Mouse (Mus musculus) spleen, adult 2 months (tissue): ENCODE measurements at regions not wholly inside any gene's neighbourhood (a gene's known extent, or its start where the extent isn't known, plus 50 kb on each side); places are given as distances from the start of the nearest gene placed in this dataset.

Experiments
- DNase-seq, 2 experiments: peaks; one replicate each; pipeline versions ENCODE4 v3.0.0 to v3.0.0-alpha.2; 2012 to 2021; ENCODE audit warnings: low spot score in 2 of 2, low read depth in 1 of 2
- H3K27ac ChIP-seq: fragments of 200-500 bp; 2 replicates; pipeline ENCODE4 v1.5.1; 2012; ENCODE audit warnings: low read length, inconsistent platforms; ENCODE audit not compliant: insufficient read depth
- H3K27me3 ChIP-seq: fragments of 200-500 bp; 2 replicates; pipeline ENCODE4 v1.6.1; 2012; ENCODE audit warnings: mild to moderate bottlenecking, moderate library complexity, low read length, inconsistent platforms; ENCODE audit not compliant: control insufficient read depth, insufficient read depth
- H3K36me3 ChIP-seq: fragments of 200-500 bp; 2 replicates; pipeline ENCODE4 v1.6.1; 2012; ENCODE audit warnings: mild to moderate bottlenecking, low read length, inconsistent platforms; ENCODE audit not compliant: control insufficient read depth, insufficient read depth
- H3K4me1 ChIP-seq: fragments of 200-500 bp; 2 replicates; pipeline ENCODE4 v1.6.1; 2011; ENCODE audit warnings: inconsistent platforms; ENCODE audit not compliant: control insufficient read depth, insufficient read depth, insufficient read length
- H3K4me3 ChIP-seq: fragments of 200-500 bp; 2 replicates; pipeline ENCODE4 v1.5.1; 2011; ENCODE audit warnings: mild to moderate bottlenecking, inconsistent platforms; ENCODE audit not compliant: insufficient read depth, insufficient read length; ENCODE audit errors: extremely low read depth
- CTCF ChIP-seq: fragments of 200-500 bp; IDR thresholded peaks from 2 replicates; pipeline ENCODE4 v1.5.1; 2011; ENCODE audit warnings: mild to moderate bottlenecking, inconsistent platforms; ENCODE audit not compliant: insufficient read depth, insufficient read length, insufficient replicate concordance; ENCODE audit errors: extremely low read depth
- POLR2A ChIP-seq: fragments of 200-500 bp; IDR thresholded peaks from 2 replicates; pipeline ENCODE4 v1.6.1; 2011; ENCODE audit warnings: low read depth, low read length, inconsistent platforms
- WGBS: fragments of 180-500 bp; shearing (Covaris S2); methylation state at CpG from one replicate; pipeline ENCODE4 v1.1.7; 2018; 5-methylcytosine and 5-hydroxymethylcytosine counted together

DNA sequence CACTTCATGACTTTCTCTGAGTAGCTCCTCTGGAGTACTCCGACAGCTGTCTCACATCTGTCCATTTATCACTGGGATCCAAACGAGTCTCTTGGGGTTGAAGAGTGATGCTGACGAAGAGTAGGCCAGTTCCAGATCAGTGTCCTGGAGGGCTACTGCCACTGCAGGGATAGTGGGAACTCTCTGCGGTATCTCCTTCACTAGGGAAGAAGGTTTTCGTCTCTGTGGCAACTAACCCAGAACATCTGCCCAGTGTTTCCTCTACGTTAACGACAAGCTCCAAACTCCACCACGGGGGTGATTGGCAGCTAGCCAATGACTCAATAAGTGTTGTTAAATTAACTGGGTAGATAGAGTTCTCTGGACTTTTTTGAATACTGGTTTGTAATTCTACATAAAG, 256.4 kb upstream of the Rgma start:
- Histone ChIP-seq H3K36me3 (no peaks in the 10 kb centered on the region), H3K27me3 (no peaks in the 10 kb centered on the region), H3K4me1 (no peaks in the 10 kb centered on the region), H3K4me3 (no peak overlapping the region), H3K27ac (no peak overlapping the region)
- 58% methylated on average over 8 of the region's 8 CpGs for WGBS
- TF ChIP-seq CTCF = no peak
- no peak for TF ChIP-seq POLR2A
- DNase-seq = no peak

DNA sequence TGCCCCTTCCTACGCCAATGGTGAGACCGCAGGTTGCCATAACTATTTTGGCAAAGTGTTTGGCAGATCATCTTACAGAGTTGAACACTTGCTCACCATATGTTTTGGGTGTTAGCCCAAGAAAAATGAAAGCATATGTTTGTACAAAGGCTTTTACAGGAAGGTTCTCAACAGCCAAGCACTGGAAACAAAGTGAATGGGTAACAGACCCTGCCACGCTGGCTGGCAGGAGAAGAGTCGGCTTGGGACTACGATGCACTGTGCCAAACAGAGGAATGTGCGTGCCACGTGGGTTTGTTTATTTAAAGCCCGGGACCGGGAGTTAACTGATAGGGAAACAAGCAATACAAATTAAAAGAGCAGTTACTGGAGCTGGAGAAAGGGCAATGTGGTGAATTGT, 255.0 kb upstream of the Rgma start:
- no peaks in the 10 kb centered on the region for H3K27me3 ChIP-seq
- no peak overlapping the region for H3K27ac ChIP-seq
- TF ChIP-seq POLR2A (no peak), CTCF (no peak)
- no peak for DNase-seq
- H3K36me3 ChIP-seq = no peaks in the 10 kb centered on the region
- WGBS = 80% methylated on average over 9 of the region's 9 CpGs
- H3K4me3 ChIP-seq = no peak overlapping the region
- no peaks in the 10 kb centered on the region for H3K4me1 ChIP-seq

DNA sequence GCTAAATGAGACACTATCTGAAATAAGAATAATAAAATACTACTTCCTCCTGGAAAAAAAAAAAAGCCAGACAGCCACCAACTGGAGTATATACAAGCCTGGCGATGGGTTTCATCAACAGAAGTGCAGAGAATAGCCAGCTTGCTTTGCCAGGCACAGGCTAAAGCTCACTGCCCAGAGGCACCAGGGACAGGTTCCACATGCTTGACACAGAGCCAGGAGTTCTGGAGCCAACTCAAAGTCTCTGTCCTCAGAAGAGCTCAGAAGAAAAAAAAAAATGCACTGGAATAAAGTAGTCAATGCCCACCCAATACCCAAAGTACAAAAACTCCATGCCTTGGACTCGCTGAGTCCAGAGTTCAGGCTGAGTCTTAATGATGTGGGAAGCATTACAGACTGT, 250.3 kb upstream of the Rgma start:
- no peak for TF ChIP-seq CTCF
- no peak for TF ChIP-seq POLR2A
- Histone ChIP-seq H3K27ac (no peak overlapping the region), H3K4me1 (no peaks in the 10 kb centered on the region), H3K27me3 (no peaks in the 10 kb centered on the region), H3K36me3 (no peaks in the 10 kb centered on the region), H3K4me3 (no peak overlapping the region)
- WGBS = 89% methylated on average over 2 of the region's 2 CpGs
- DNase-seq = no peak

DNA sequence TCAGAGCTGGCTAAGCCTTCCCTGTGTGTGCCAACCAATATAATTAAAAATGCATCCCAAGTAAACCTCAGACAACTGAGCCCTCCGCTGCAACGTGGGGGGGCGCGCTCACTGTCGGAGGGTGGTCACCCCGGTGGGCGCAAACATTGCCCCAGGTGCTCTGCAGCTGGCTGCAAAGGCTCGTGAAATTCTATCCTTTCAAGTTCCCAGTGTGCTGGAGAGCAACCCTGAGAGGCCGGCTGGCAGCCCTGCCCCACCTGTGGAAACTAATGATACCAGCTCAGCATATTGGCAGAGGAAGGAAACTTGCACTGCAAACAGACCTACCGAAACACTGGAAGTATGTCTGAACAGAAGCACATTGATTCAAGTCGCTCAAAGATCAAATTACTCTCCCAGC, 249.4 kb upstream of the Rgma start:
- 33% methylated on average over 11 of the region's 11 CpGs for WGBS
- TF ChIP-seq POLR2A = no peak
- no peak for TF ChIP-seq CTCF

DNA sequence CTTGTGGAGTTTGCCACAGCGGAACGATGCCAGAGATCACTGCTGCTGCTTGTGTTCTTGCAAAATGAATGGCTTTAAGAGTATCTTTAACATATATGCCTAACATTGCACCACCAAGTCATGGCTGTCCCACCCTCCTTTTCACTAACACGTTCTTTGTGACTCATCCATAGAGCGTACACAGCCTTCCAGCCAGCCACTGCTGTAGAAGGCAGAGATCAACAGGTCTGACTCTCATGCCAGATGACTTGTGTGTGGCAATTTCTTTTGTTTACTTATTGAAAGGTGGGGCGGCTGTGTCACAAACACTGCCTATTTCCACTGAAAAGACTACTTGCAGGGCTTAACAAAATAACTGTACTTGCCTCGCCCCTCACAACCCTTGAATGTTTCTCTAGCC, 239.5 kb upstream of the Rgma start:
- WGBS = 77% methylated on average over 6 of the region's 6 CpGs

More for the DNA sequence above, 249.4 kb upstream of the Rgma start:
- DNase-seq = no peak
- H3K27me3 ChIP-seq = no peaks in the 10 kb centered on the region
- H3K4me3 ChIP-seq = no peak overlapping the region
- H3K4me1 ChIP-seq = no peaks in the 10 kb centered on the region
- H3K36me3 ChIP-seq = no peaks in the 10 kb centered on the region
- H3K27ac ChIP-seq = no peak overlapping the region

DNA sequence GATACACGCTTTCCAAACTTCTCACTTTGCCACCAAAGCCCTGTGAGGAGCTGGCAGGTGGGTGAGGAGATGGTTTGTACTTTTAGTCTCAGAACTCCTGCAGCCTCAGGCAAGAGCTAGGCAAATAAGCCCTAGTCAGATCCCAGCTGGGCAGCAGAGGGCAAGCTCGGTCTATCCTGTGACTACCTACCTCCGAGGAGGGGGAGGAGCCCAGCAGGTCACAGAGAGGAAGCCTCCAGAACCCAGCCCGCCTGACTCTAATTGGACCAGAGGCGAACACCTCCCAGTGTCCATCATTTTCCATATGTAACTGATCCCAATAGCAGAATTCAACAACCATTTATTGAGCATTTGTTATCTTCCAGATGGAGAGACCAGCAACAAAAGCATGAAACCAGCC, 237.0 kb upstream of the Rgma start:
- Histone ChIP-seq H3K27me3 (no peaks in the 10 kb centered on the region), H3K4me3 (no peak overlapping the region), H3K36me3 (no peaks in the 10 kb centered on the region), H3K27ac (no peak overlapping the region), H3K4me1 (no peaks in the 10 kb centered on the region)
- no peak for TF ChIP-seq POLR2A
- TF ChIP-seq CTCF = no peak
- DNase-seq = no peak
- 34% methylated on average over 5 of the region's 5 CpGs for WGBS

More for the DNA sequence above, 239.5 kb upstream of the Rgma start:
- DNase-seq = no peak
- Histone ChIP-seq H3K4me3 (no peak overlapping the region), H3K27me3 (no peaks in the 10 kb centered on the region), H3K27ac (no peak overlapping the region), H3K36me3 (no peaks in the 10 kb centered on the region), H3K4me1 (no peaks in the 10 kb centered on the region)
- TF ChIP-seq CTCF (no peak), POLR2A (no peak)

DNA sequence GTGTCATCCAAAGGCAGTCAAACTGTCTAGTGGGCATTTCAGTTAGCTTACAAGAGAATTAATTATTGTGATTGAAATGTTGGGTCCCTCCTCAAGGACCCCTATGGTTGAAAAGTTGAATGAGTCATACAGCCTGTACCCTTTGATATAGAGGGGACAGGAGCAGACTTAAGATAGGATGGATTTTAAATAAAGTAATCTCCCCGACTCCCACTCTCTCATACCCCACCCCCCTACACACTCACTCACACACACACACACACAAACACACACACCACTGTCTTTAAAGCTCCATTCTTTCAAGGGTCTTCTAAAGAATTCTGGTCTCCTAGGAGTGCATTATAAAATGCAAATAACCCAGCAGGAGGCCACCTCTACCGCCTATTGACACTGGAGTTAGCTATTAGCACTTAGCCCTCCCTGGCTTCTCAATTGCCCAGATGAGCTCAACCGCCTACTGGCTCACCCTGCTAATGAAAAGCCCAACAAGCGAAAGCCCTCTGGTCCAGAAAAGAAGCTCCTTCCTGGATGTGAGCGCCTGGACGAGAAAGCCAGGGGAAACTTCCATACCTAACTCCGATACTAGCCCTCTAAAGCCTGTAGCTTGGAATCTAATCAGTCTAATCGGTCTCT, 236.3 kb upstream of the Rgma start:
- no peak overlapping the region for H3K4me3 ChIP-seq
- WGBS = 32% methylated on average over 8 of the region's 8 CpGs

More for the DNA sequence above, 236.3 kb upstream of the Rgma start:
- Histone ChIP-seq H3K27ac (no peak overlapping the region), H3K36me3 (no peaks in the 10 kb centered on the region), H3K27me3 (no peaks in the 10 kb centered on the region), H3K4me1 (no peaks in the 10 kb centered on the region)
- DNase-seq = no peak
- TF ChIP-seq POLR2A = no peak
- TF ChIP-seq CTCF = no peak
